ENCODE assay signal across 8 mouse cellular contexts in genomic region chr15:82338593-82339112, GRCm38 (mm10). TPM values are rescaled to one million over a fixed set of nuclear protein-coding genes. Genes with fewer than 3 reads are reported as not detected.
DNase-seq lines count a peak whose midpoint lies in the region; ATAC-seq and TF ChIP-seq lines count a peak whose summit lies in the region.

Naga (minus strand) TSS chr15:82338925.
Pheta2 (plus strand) TSS chr15:82338942.
Smdt1 (plus strand) TSS chr15:82338959.

- peak; percentile 46; the same call in 1 of the 2 replicates for TF ChIP-seq CTCF in liver, embryonic 14.5 days (IDR thresholded peaks at IDR 0.05; ENCODE audit: low read depth)
- peak; percentile 40; the same call in 1 of the 2 replicates for TF ChIP-seq CTCF in stomach, postnatal 0 days (IDR thresholded peaks at IDR 0.05; ENCODE audit: low read depth)

- peak within 1 kb of the TSS; percentile 60 for H3K4me3 ChIP-seq in forebrain, embryonic 10.5 days
- peak within 1 kb of the TSS; percentile 65 for H3K4me3 ChIP-seq in heart, embryonic 15.5 days
- peak within 1 kb of the TSS; percentile 81 to 84 for H3K4me3 ChIP-seq in liver, embryonic 14.5 days (ENCODE audit: insufficient read depth in 1 of 2, low read depth in 2 of 2, low read length in 2 of 2)
- peak within 1 kb of the TSS; percentile 40 for H3K4me3 ChIP-seq in neural tube, embryonic 11.5 days (ENCODE audit: low read depth, low read length)
- H3K4me3 ChIP-seq in stomach, postnatal 0 days (ENCODE audit: low read depth, low read length): peak within 1 kb of the TSS; percentile 67

- H3K9ac ChIP-seq in heart, embryonic 15.5 days: peak within 1 kb of the TSS; percentile 62
- peak within 1 kb of the TSS; percentile 98 for H3K9ac ChIP-seq in liver, embryonic 14.5 days (replicated peaks)
- peak within 1 kb of the TSS; percentile 64 for H3K9ac ChIP-seq in neural tube, embryonic 11.5 days (ENCODE audit: low read length)
- H3K9ac ChIP-seq in stomach, postnatal 0 days (ENCODE audit: low read length): peak within 1 kb of the TSS; percentile 78

- peaks cover 51% of the 10 kb centered on the region for H3K4me1 ChIP-seq in forebrain, embryonic 10.5 days
- H3K4me1 ChIP-seq in heart, embryonic 15.5 days (replicated peaks): peaks cover 35% of the 10 kb centered on the region
- peaks cover 41 to 49% of the 10 kb centered on the region in 2 experiments for H3K4me1 ChIP-seq in liver, embryonic 14.5 days (replicated peaks; ENCODE audit: control insufficient read depth in 2 of 2, insufficient read depth in 2 of 2, low read length in 1 of 2)
- H3K4me1 ChIP-seq in neural tube, embryonic 11.5 days (ENCODE audit: control insufficient read depth, insufficient read depth, low read length): peaks cover 11% of the 10 kb centered on the region
- H3K4me1 ChIP-seq in stomach, postnatal 0 days (replicated peaks; ENCODE audit: control insufficient read depth, insufficient read depth): peaks cover 6% of the 10 kb centered on the region

- H3K9me3 ChIP-seq in forebrain, embryonic 10.5 days: no peaks in the 10 kb centered on the region
- no peaks in the 10 kb centered on the region for H3K9me3 ChIP-seq in heart, embryonic 15.5 days (replicated peaks)
- no peaks in the 10 kb centered on the region for H3K9me3 ChIP-seq in liver, embryonic 14.5 days (ENCODE audit: control insufficient read depth, low read length)
- no peaks in the 10 kb centered on the region for H3K9me3 ChIP-seq in neural tube, embryonic 11.5 days (ENCODE audit: control insufficient read depth, low read length)
- no peaks in the 10 kb centered on the region for H3K9me3 ChIP-seq in stomach, postnatal 0 days (ENCODE audit: control insufficient read depth, low read length)

- WGBS in forebrain, embryonic 10.5 days: under 1% methylated on average over 41 of the region's 41 CpGs
- under 1% methylated on average over 41 of the region's 41 CpGs for WGBS in heart, embryonic 15.5 days
- under 1% methylated on average over 41 of the region's 41 CpGs for WGBS in liver, embryonic 14.5 days (ENCODE audit: insufficient replicate concordance)
- 0% methylated on average over 41 of the region's 41 CpGs for WGBS in neural tube, embryonic 11.5 days
- under 1% methylated on average over 41 of the region's 41 CpGs for WGBS in stomach, postnatal 0 days

- ATAC-seq in heart, embryonic 15.5 days (replicated peaks; ENCODE audit: insufficient number of reproducible peaks, insufficient read depth, low FRiP score, low read depth): peak; percentile 87
- ATAC-seq in liver, embryonic 14.5 days (ENCODE audit: insufficient read depth): peak; percentile 79
- ATAC-seq in neural tube, embryonic 11.5 days (ENCODE audit: insufficient read depth, low FRiP score, low TSS enrichment): peak; percentile 89
- peak; percentile 87 for ATAC-seq in stomach, postnatal 0 days (ENCODE audit: low FRiP score, low TSS enrichment)

- H3K27me3 ChIP-seq in forebrain, embryonic 10.5 days (ENCODE audit: poor library complexity, severe bottlenecking): peaks cover 33% of the 10 kb centered on the region
- no peaks in the 10 kb centered on the region for H3K27me3 ChIP-seq in heart, embryonic 15.5 days
- no peaks in the 10 kb centered on the region for H3K27me3 ChIP-seq in liver, embryonic 14.5 days (ENCODE audit: control insufficient read depth, insufficient read depth, low read length)
- peaks cover 11% of the 10 kb centered on the region for H3K27me3 ChIP-seq in neural tube, embryonic 11.5 days (ENCODE audit: control insufficient read depth, insufficient read depth, low read length)
- no peaks in the 10 kb centered on the region for H3K27me3 ChIP-seq in stomach, postnatal 0 days (ENCODE audit: control insufficient read depth, insufficient read depth, low read length)

- peak within 1 kb of the TSS; percentile 74 for H3K4me2 ChIP-seq in heart, embryonic 15.5 days
- peak within 1 kb of the TSS; percentile 93 for H3K4me2 ChIP-seq in liver, embryonic 14.5 days (ENCODE audit: low read depth)
- peak within 1 kb of the TSS; percentile 67 for H3K4me2 ChIP-seq in neural tube, embryonic 11.5 days (ENCODE audit: low read depth)
- peak within 1 kb of the TSS; percentile 66 for H3K4me2 ChIP-seq in stomach, postnatal 0 days (replicated peaks; ENCODE audit: low read depth)

- TF ChIP-seq EP300 in liver, embryonic 14.5 days (IDR thresholded peaks at IDR 0.05; ENCODE audit: low read depth): no peak
- TF ChIP-seq EP300 in stomach, postnatal 0 days (optimal IDR thresholded peaks at IDR 0.05): no peak

- peaks cover 28% of the 10 kb centered on the region for H3K36me3 ChIP-seq in forebrain, embryonic 10.5 days (replicated peaks)
- H3K36me3 ChIP-seq in heart, embryonic 15.5 days: peaks cover 26% of the 10 kb centered on the region; the same call in 1 of the 2 replicates
- peaks cover 40% of the 10 kb centered on the region for H3K36me3 ChIP-seq in liver, embryonic 14.5 days (replicated peaks; ENCODE audit: control insufficient read depth, insufficient read depth, low read depth)
- peaks cover 2% of the 10 kb centered on the region; the same call in 1 of the 2 replicates for H3K36me3 ChIP-seq in neural tube, embryonic 11.5 days (ENCODE audit: control insufficient read depth, insufficient read depth, low read length)
- peaks cover 13% of the 10 kb centered on the region; the same call in 1 of the 2 replicates for H3K36me3 ChIP-seq in stomach, postnatal 0 days (ENCODE audit: control insufficient read depth, insufficient read depth, low read length)

- H3K27ac ChIP-seq in forebrain, embryonic 10.5 days: peak within 1 kb of the TSS; percentile 83
- H3K27ac ChIP-seq in heart, embryonic 15.5 days: peak within 1 kb of the TSS; percentile 66
- H3K27ac ChIP-seq in liver, embryonic 14.5 days: peak within 1 kb of the TSS; percentile 99
- no peak within 1 kb of the TSS for H3K27ac ChIP-seq in neural tube, embryonic 11.5 days (ENCODE audit: low read depth, low read length)
- peak within 1 kb of the TSS; percentile 86 for H3K27ac ChIP-seq in stomach, postnatal 0 days (replicated peaks)

- DNase-seq in CD8-positive naive resting alpha-beta T cell, adult 2 months (ENCODE audit: low read depth in 2 of 2, low spot score in 2 of 2): peak; percentile 75 to 87
- peak; percentile 93 for DNase-seq in c-Kit-positive CD71-negative TER-119-negative erythroid progenitor cells, embryonic 14.5 days (ENCODE audit: low read depth)
- DNase-seq in forebrain, embryonic 10.5 days (ENCODE audit: extremely low spot score, low spot score): peak; percentile 97
- peak; percentile 97 to 99 for DNase-seq in kidney, postnatal 25 days
- DNase-seq in liver, embryonic 14.5 days (ENCODE audit: low read depth in 3 of 3, low spot score in 3 of 3): peak; percentile 98 to 99 (median 99)
- peak; percentile 98 for DNase-seq in neural tube, embryonic 11.5 days (ENCODE audit: low spot score)
- DNase-seq in stomach, postnatal 0 days (ENCODE audit: low spot score): peak; percentile 98

RNA-seq across cellular contexts. Expression of gene Naga, which starts in this region (rescaled TPM):
- 20.5 and 20.8 TPM in 2 replicates for polyA plus RNA-seq in forebrain, embryonic 10.5 days (2016; fragmentation: Nextera tagmentation; extraction: Ambion mirVana)
- polyA plus RNA-seq in heart, embryonic 15.5 days (2015; fragmentation: Nextera tagmentation; extraction: Ambion mirVana): 39.1 and 52.3 TPM in 2 replicates
- polyA plus RNA-seq in liver, embryonic 14.5 days (2012; rRNA removed): 47.7 and 52.9 TPM in 2 replicates
- 34.2 and 43.3 TPM in 2 replicates for polyA plus RNA-seq in liver, embryonic 14.5 days (2014; fragmentation: Nextera tagmentation; extraction: Ambion mirVana)
- polyA plus RNA-seq in neural tube, embryonic 11.5 days (2014; fragmentation: Nextera tagmentation; extraction: Ambion mirVana): 24.7 and 28.0 TPM in 2 replicates
- 83.1 and 88.9 TPM in 2 replicates for polyA plus RNA-seq in stomach, postnatal 0 days (2015; fragmentation: Nextera tagmentation; extraction: Ambion mirVana)

RNA-seq across cellular contexts. Expression of gene Pheta2, which starts in this region (rescaled TPM):
- 3.7 and 4.3 TPM in 2 replicates for polyA plus RNA-seq in forebrain, embryonic 10.5 days (2016; fragmentation: Nextera tagmentation; extraction: Ambion mirVana)
- polyA plus RNA-seq in heart, embryonic 15.5 days (2015; fragmentation: Nextera tagmentation; extraction: Ambion mirVana): 6.3 and 11.5 TPM in 2 replicates
- polyA plus RNA-seq in liver, embryonic 14.5 days (2012; rRNA removed): 22.1 and 24.8 TPM in 2 replicates
- 18.7 and 22.5 TPM in 2 replicates for polyA plus RNA-seq in liver, embryonic 14.5 days (2014; fragmentation: Nextera tagmentation; extraction: Ambion mirVana)
- 3.0 and 3.1 TPM in 2 replicates for polyA plus RNA-seq in neural tube, embryonic 11.5 days (2014; fragmentation: Nextera tagmentation; extraction: Ambion mirVana)
- polyA plus RNA-seq in stomach, postnatal 0 days (2015; fragmentation: Nextera tagmentation; extraction: Ambion mirVana): 6.2 and 6.3 TPM in 2 replicates

RNA-seq across cellular contexts. Expression of gene Smdt1, which starts in this region (rescaled TPM):
- 218 and 236 TPM in 2 replicates for polyA plus RNA-seq in forebrain, embryonic 10.5 days (2016; fragmentation: Nextera tagmentation; extraction: Ambion mirVana)
- 334 and 337 TPM in 2 replicates for polyA plus RNA-seq in heart, embryonic 15.5 days (2015; fragmentation: Nextera tagmentation; extraction: Ambion mirVana)
- polyA plus RNA-seq in liver, embryonic 14.5 days (2012; rRNA removed): 109 and 121 TPM in 2 replicates
- 165 and 178 TPM in 2 replicates for polyA plus RNA-seq in liver, embryonic 14.5 days (2014; fragmentation: Nextera tagmentation; extraction: Ambion mirVana)
- 267 and 274 TPM in 2 replicates for polyA plus RNA-seq in neural tube, embryonic 11.5 days (2014; fragmentation: Nextera tagmentation; extraction: Ambion mirVana)
- polyA plus RNA-seq in stomach, postnatal 0 days (2015; fragmentation: Nextera tagmentation; extraction: Ambion mirVana): 286 and 296 TPM in 2 replicates
